Mouse (Mus musculus) MEL (cell line): Measurements from ENCODE around the gene Rbbp6.
A peak's percentile ranks its signal among the peaks of the same experiment; 100 is the strongest.

ENCODE experiments used
- CHD1 ChIP-seq: IDR thresholded peaks from 2 replicates; pipeline ENCODE4 v1.6.1; 2012; ENCODE audit warnings: low read depth, mild to moderate bottlenecking, inconsistent platforms, low read length, improper control_type of control experiment
- CTCF ChIP-seq, 3 experiments: IDR thresholded peaks in 2 of 3; conservative IDR thresholded peaks in 1 of 3; 2 replicates each; pipeline ENCODE4 v1.5.1; 2011 to 2012; ENCODE audit warnings: low read length in 3 of 3, low read depth in 2 of 3, mild to moderate bottlenecking in 2 of 3, improper control_type of control experiment in 1 of 3, inconsistent platforms in 1 of 3, mixed read lengths in 1 of 3, moderate library complexity in 1 of 3; ENCODE audit not compliant: control insufficient read depth in 1 of 3, insufficient read depth in 1 of 3, poor library complexity in 1 of 3, severe bottlenecking in 1 of 3
- ELF1 ChIP-seq: IDR thresholded peaks from 2 replicates; pipeline ENCODE4 v1.6.1; 2014; ENCODE audit warnings: low read depth, mild to moderate bottlenecking, inconsistent platforms, low read length, improper control_type of control experiment, moderate library complexity
- EP300 ChIP-seq, 2 experiments: IDR thresholded peaks; 2 replicates each; pipeline ENCODE4 v1.6.1; 2011; ENCODE audit warnings: improper control_type of control experiment in 2 of 2, low read length in 2 of 2, low read depth in 1 of 2, mild to moderate bottlenecking in 1 of 2
- KAT2A ChIP-seq: conservative IDR thresholded peaks from 2 replicates; pipeline ENCODE4 v1.6.1; 2012; ENCODE audit warnings: low read depth, low read length, improper control_type of control experiment, inconsistent platforms
- MAX ChIP-seq: IDR thresholded peaks from 2 replicates; pipeline ENCODE4 v1.6.1; 2011; ENCODE audit warnings: low read length, improper control_type of control experiment
- MAZ ChIP-seq: IDR thresholded peaks from 2 replicates; pipeline ENCODE4 v1.6.1; 2012; ENCODE audit warnings: low read depth, mild to moderate bottlenecking, inconsistent platforms, low read length, improper control_type of control experiment
- MEF2A ChIP-seq: IDR thresholded peaks from 2 replicates; pipeline ENCODE4 v1.6.1; 2014; ENCODE audit warnings: low read depth, mild to moderate bottlenecking, inconsistent platforms, low read length, improper control_type of control experiment; ENCODE audit not compliant: poor library complexity, insufficient replicate concordance, severe bottlenecking; ENCODE audit errors: extremely low read depth
- NRF1 ChIP-seq: IDR thresholded peaks from 2 replicates; pipeline ENCODE4 v1.6.1; 2014; ENCODE audit warnings: low read depth, mild to moderate bottlenecking, inconsistent platforms, low read length, improper control_type of control experiment, moderate library complexity; ENCODE audit not compliant: poor library complexity, insufficient read depth, severe bottlenecking
- POLR2A ChIP-seq, 2 experiments: IDR thresholded peaks; 2 replicates each; pipeline ENCODE4 v1.6.1; 2011 to 2012; ENCODE audit warnings: low read length in 2 of 2, mild to moderate bottlenecking in 2 of 2, control low read depth in 1 of 2, improper control_type of control experiment in 1 of 2, low read depth in 1 of 2, moderate library complexity in 1 of 2; ENCODE audit not compliant: control insufficient read depth in 1 of 2, insufficient read depth in 1 of 2, poor library complexity in 1 of 2
- POLR2AphosphoS2 ChIP-seq: IDR thresholded peaks from 2 replicates; pipeline ENCODE4 v1.6.1; 2011; ENCODE audit warnings: low read length, improper control_type of control experiment
- ZKSCAN1 ChIP-seq: IDR thresholded peaks from 2 replicates; pipeline ENCODE4 v1.6.1; 2012; ENCODE audit warnings: low read depth, mild to moderate bottlenecking, inconsistent platforms, low read length, improper control_type of control experiment, moderate library complexity

DNA sequence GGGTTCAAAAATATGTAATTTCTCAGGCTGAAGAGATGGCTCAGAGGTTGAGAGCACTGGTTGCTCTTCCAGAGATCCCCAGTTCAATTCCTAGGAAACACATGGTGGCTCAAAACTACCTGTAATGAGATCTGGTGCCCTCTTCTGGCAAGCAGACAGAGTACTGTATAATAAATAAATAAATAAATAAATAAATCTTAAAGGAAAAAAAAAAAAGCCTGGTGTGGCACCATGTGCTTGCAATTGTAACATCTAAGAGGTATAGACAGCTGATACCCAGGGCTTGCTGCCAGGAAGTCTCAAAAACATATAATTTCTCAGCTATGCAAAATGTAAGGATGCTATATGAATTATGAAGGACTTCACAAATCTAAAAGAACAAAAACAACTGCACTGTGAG lies 28.9 kb upstream of the Rbbp6 start:
- TF ChIP-seq KAT2A: no peak
- no peak for TF ChIP-seq POLR2AphosphoS2
- peak in 1 of 3 experiments; percentile 15; a peak in 2 of 6 replicates for TF ChIP-seq CTCF (IDR thresholded peaks at IDR 0.05 in 2 of 3, conservative IDR thresholded peaks at IDR 0.05 in 1 of 3; ENCODE audit: control insufficient read depth in 1 of 3, insufficient read depth in 1 of 3, low read depth in 2 of 3, low read length in 3 of 3, poor library complexity in 1 of 3, severe bottlenecking in 1 of 3)
- no peak for TF ChIP-seq NRF1
- no peak for TF ChIP-seq CHD1
- TF ChIP-seq EP300 (IDR thresholded peaks at IDR 0.05; ENCODE audit: low read depth in 1 of 2, low read length in 2 of 2): no peak
- no peak for TF ChIP-seq ELF1
- no peak for TF ChIP-seq POLR2A (IDR thresholded peaks at IDR 0.05; ENCODE audit: control insufficient read depth in 1 of 2, insufficient read depth in 1 of 2, low read depth in 1 of 2, low read length in 2 of 2, poor library complexity in 1 of 2)
- no peak for TF ChIP-seq ZKSCAN1
- TF ChIP-seq MEF2A: no peak
- no peak for TF ChIP-seq MAZ
- TF ChIP-seq MAX: no peak
